Mouse (Mus musculus): ENCODE data around the gene 1700013G24Rik. TPM values are rescaled to one million over a fixed set of nuclear protein-coding genes. Genes with fewer than 3 reads are reported as not detected.

The 1700013G24Rik gene
- polyA plus RNA-seq, 1 experiment from 2014 or later, result not detected

GRCm38 (mm10) chr4:137485258-137485960 lies 32.3 kb downstream of the 1700013G24Rik start:
- peak overlapping the region; percentile 42; the same call in 1 of the 2 replicates for H3K27ac ChIP-seq (ENCODE audit: low read depth, low read length)
- no peak for ATAC-seq (ENCODE audit: insufficient read depth, low FRiP score, low TSS enrichment)
- no peak overlapping the region for H3K4me3 ChIP-seq (ENCODE audit: low read depth, low read length)
- H3K4me1 ChIP-seq (ENCODE audit: control insufficient read depth, insufficient read depth, low read length), result peaks cover 76% of the 10 kb centered on the region
- WGBS, result 32% methylated on average over 14 of the region's 14 CpGs
- H3K36me3 ChIP-seq (ENCODE audit: control insufficient read depth, insufficient read depth, low read length), result no peaks in the 10 kb centered on the region
- H3K4me2 ChIP-seq (ENCODE audit: low read depth), result no peak overlapping the region
- DNase-seq (ENCODE audit: low spot score), result no peak
- no peaks in the 10 kb centered on the region for H3K9me3 ChIP-seq (ENCODE audit: control insufficient read depth, low read length)
- H3K9ac ChIP-seq (ENCODE audit: low read length), result no peak overlapping the region
- H3K27me3 ChIP-seq (ENCODE audit: control insufficient read depth, insufficient read depth, low read length), result no peaks in the 10 kb centered on the region

- H3K27me3 ChIP-seq (ENCODE audit: control insufficient read depth, insufficient read depth, low read length), result no peaks in the 10 kb centered on the region
- ATAC-seq (ENCODE audit: insufficient read depth, low FRiP score, low TSS enrichment), result no peak
- no peaks in the 10 kb centered on the region for H3K36me3 ChIP-seq (ENCODE audit: control insufficient read depth, insufficient read depth, low read length)
- peak overlapping the region; percentile 64; the same call in 1 of the 2 replicates for H3K27ac ChIP-seq (ENCODE audit: low read depth, low read length)
- peaks cover 67% of the 10 kb centered on the region for H3K4me1 ChIP-seq (ENCODE audit: control insufficient read depth, insufficient read depth, low read length)
- no peaks in the 10 kb centered on the region for H3K9me3 ChIP-seq (ENCODE audit: control insufficient read depth, low read length)
- 32% methylated on average over 20 of the region's 20 CpGs for WGBS
- no peak for DNase-seq (ENCODE audit: low spot score)
- H3K4me2 ChIP-seq (ENCODE audit: low read depth), result no peak overlapping the region
- no peak overlapping the region for H3K9ac ChIP-seq (ENCODE audit: low read length)
- H3K4me3 ChIP-seq (ENCODE audit: low read depth, low read length), result no peak overlapping the region
Measured at GRCm38 (mm10) chr4:137486081-137487014, 33.3 kb downstream of the 1700013G24Rik start.

GRCm38 (mm10) chr4:137487286-137488000 lies 34.4 kb downstream of the 1700013G24Rik start:
- H3K27me3 ChIP-seq (ENCODE audit: control insufficient read depth, insufficient read depth, low read length), result no peaks in the 10 kb centered on the region
- no peak overlapping the region for H3K4me3 ChIP-seq (ENCODE audit: low read depth, low read length)
- peaks cover 57% of the 10 kb centered on the region for H3K4me1 ChIP-seq (ENCODE audit: control insufficient read depth, insufficient read depth, low read length)
- peak overlapping the region; percentile 37; the same call in 1 of the 2 replicates for H3K9ac ChIP-seq (ENCODE audit: low read length)
- WGBS, result 39% methylated on average over 10 of the region's 10 CpGs
- H3K27ac ChIP-seq (ENCODE audit: low read depth, low read length), result 0 out of 2 replicates have a peak overlapping the region, but pooled peaks have one; percentile 49
- no peaks in the 10 kb centered on the region for H3K9me3 ChIP-seq (ENCODE audit: control insufficient read depth, low read length)
- no peak; the same call in 1 of the 2 replicates for ATAC-seq (ENCODE audit: insufficient read depth, low FRiP score, low TSS enrichment)
- no peaks in the 10 kb centered on the region for H3K36me3 ChIP-seq (ENCODE audit: control insufficient read depth, insufficient read depth, low read length)
- no peak overlapping the region for H3K4me2 ChIP-seq (ENCODE audit: low read depth)
- no peak for DNase-seq (ENCODE audit: low spot score)

- Histone ChIP-seq H3K4me1 (ENCODE audit: control insufficient read depth, insufficient read depth, low read length) (peaks cover 55% of the 10 kb centered on the region), H3K27ac (ENCODE audit: low read depth, low read length) (0 out of 2 replicates have a peak overlapping the region, but pooled peaks have one; percentile 20), H3K4me3 (ENCODE audit: low read depth, low read length) (no peak overlapping the region), H3K36me3 (ENCODE audit: control insufficient read depth, insufficient read depth, low read length) (no peaks in the 10 kb centered on the region), H3K4me2 (ENCODE audit: low read depth) (no peak overlapping the region), H3K27me3 (ENCODE audit: control insufficient read depth, insufficient read depth, low read length) (no peaks in the 10 kb centered on the region), H3K9me3 (ENCODE audit: control insufficient read depth, low read length) (no peaks in the 10 kb centered on the region), H3K9ac (ENCODE audit: low read length) (no peak overlapping the region)
- 37% methylated on average over 11 of the region's 11 CpGs for WGBS
- ATAC-seq (ENCODE audit: insufficient read depth, low FRiP score, low TSS enrichment), result no peak
- DNase-seq (ENCODE audit: low spot score), result no peak
Measured at GRCm38 (mm10) chr4:137488038-137488437, 35.0 kb downstream of the 1700013G24Rik start.

DNA sequence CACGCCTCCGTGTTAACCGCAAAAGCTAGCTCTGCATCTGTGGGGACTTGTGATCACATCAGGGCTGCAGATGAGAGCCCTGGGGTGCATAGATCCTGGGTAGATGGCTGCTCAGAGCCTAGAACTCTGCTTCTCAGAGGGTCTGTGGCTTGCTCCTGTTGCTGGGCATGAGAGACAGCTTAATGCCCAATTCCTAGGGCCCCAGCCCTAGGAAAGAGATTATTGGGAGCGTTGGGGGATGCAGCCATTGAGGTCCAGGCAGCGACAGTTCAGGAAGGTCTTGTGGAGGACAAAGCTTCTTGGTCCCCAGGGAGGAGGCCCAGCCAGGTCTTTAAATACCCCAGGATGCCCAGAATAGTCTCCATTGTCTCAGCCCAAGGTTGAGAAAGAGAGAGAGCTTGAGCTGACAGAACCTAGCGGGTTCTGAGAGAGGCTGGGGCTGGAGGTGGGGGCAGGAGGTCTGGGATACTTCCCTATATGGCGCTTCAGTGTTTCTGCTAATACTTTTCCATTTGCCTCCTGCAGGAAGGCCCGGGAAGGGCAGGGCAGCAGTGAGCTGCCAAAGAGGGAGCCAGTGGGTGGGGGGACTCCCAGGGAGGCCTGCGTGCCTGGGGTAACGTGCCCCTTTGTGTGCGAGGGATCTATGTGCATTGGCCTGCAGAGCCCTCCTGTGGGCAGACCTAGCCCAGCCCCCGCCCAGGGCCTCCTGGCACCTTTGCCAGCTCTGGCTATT lies 35.7 kb downstream of the 1700013G24Rik start:
- 17% methylated on average over 12 of the region's 12 CpGs for WGBS
- ATAC-seq (ENCODE audit: insufficient read depth, low FRiP score, low TSS enrichment), result peak; percentile 50; the same call in 1 of the 2 replicates
- Histone ChIP-seq H3K36me3 (ENCODE audit: control insufficient read depth, insufficient read depth, low read length) (no peaks in the 10 kb centered on the region), H3K9ac (ENCODE audit: low read length) (peak overlapping the region; percentile 26), H3K4me3 (ENCODE audit: low read depth, low read length) (no peak overlapping the region), H3K27ac (ENCODE audit: low read depth, low read length) (peak overlapping the region; percentile 53; the same call in 1 of the 2 replicates), H3K9me3 (ENCODE audit: control insufficient read depth, low read length) (no peaks in the 10 kb centered on the region), H3K4me2 (ENCODE audit: low read depth) (no peak overlapping the region), H3K27me3 (ENCODE audit: control insufficient read depth, insufficient read depth, low read length) (no peaks in the 10 kb centered on the region), H3K4me1 (ENCODE audit: control insufficient read depth, insufficient read depth, low read length) (peaks cover 55% of the 10 kb centered on the region)
- peak; percentile 65 for DNase-seq (ENCODE audit: low spot score)

- 54% methylated on average over 8 of the region's 8 CpGs for WGBS
- Histone ChIP-seq H3K36me3 (ENCODE audit: control insufficient read depth, insufficient read depth, low read length) (no peaks in the 10 kb centered on the region), H3K27ac (ENCODE audit: low read depth, low read length) (no peak overlapping the region), H3K4me1 (ENCODE audit: control insufficient read depth, insufficient read depth, low read length) (peaks cover 52% of the 10 kb centered on the region), H3K27me3 (ENCODE audit: control insufficient read depth, insufficient read depth, low read length) (no peaks in the 10 kb centered on the region), H3K9ac (ENCODE audit: low read length) (peak overlapping the region; percentile 29; the same call in 1 of the 2 replicates), H3K4me3 (ENCODE audit: low read depth, low read length) (no peak overlapping the region), H3K4me2 (ENCODE audit: low read depth) (no peak overlapping the region), H3K9me3 (ENCODE audit: control insufficient read depth, low read length) (no peaks in the 10 kb centered on the region)
- no peak for ATAC-seq (ENCODE audit: insufficient read depth, low FRiP score, low TSS enrichment)
- no peak for DNase-seq (ENCODE audit: low spot score)
Measured at GRCm38 (mm10) chr4:137489996-137490395, 36.9 kb downstream of the 1700013G24Rik start.

GRCm38 (mm10) chr4:137492563-137492962 lies 39.5 kb downstream of the 1700013G24Rik start:
- H3K4me2 ChIP-seq (ENCODE audit: low read depth), result no peak overlapping the region
- DNase-seq (ENCODE audit: low spot score) (no peak), ATAC-seq (ENCODE audit: insufficient read depth, low FRiP score, low TSS enrichment) (no peak)
- H3K27ac ChIP-seq (ENCODE audit: low read depth, low read length), result no peak overlapping the region
- no peak overlapping the region for H3K9ac ChIP-seq (ENCODE audit: low read length)
- no peaks in the 10 kb centered on the region for H3K9me3 ChIP-seq (ENCODE audit: control insufficient read depth, low read length)
- H3K36me3 ChIP-seq (ENCODE audit: control insufficient read depth, insufficient read depth, low read length), result no peaks in the 10 kb centered on the region
- H3K4me1 ChIP-seq (ENCODE audit: control insufficient read depth, insufficient read depth, low read length), result peaks cover 29% of the 10 kb centered on the region
- 83% methylated on average over 11 of the region's 11 CpGs for WGBS
- no peaks in the 10 kb centered on the region for H3K27me3 ChIP-seq (ENCODE audit: control insufficient read depth, insufficient read depth, low read length)
- no peak overlapping the region for H3K4me3 ChIP-seq (ENCODE audit: low read depth, low read length)

- H3K4me3 ChIP-seq (ENCODE audit: low read depth, low read length), result no peak overlapping the region
- no peak for DNase-seq (ENCODE audit: low spot score)
- 95% methylated on average over 4 of the region's 4 CpGs for WGBS
- H3K36me3 ChIP-seq (ENCODE audit: control insufficient read depth, insufficient read depth, low read length), result no peaks in the 10 kb centered on the region
- no peak overlapping the region for H3K4me2 ChIP-seq (ENCODE audit: low read depth)
- no peaks in the 10 kb centered on the region for H3K27me3 ChIP-seq (ENCODE audit: control insufficient read depth, insufficient read depth, low read length)
- no peak for ATAC-seq (ENCODE audit: insufficient read depth, low FRiP score, low TSS enrichment)
- H3K9ac ChIP-seq (ENCODE audit: low read length), result no peak overlapping the region
- no peak overlapping the region for H3K27ac ChIP-seq (ENCODE audit: low read depth, low read length)
- H3K4me1 ChIP-seq (ENCODE audit: control insufficient read depth, insufficient read depth, low read length), result peaks cover 26% of the 10 kb centered on the region
- no peaks in the 10 kb centered on the region for H3K9me3 ChIP-seq (ENCODE audit: control insufficient read depth, low read length)
Measured at GRCm38 (mm10) chr4:137493187-137493586, 40.1 kb downstream of the 1700013G24Rik start.

All from neural tube, embryonic 11.5 days (tissue).